Comparison of ENCODE assay signal across 9 mouse cellular contexts in genomic region chr4:140779803-140780397, GRCm38 (mm10). TPM values are rescaled to one million over a fixed set of nuclear protein-coding genes. Genes with fewer than 3 reads are reported as not detected.
A peak's percentile ranks its signal among the peaks of the same experiment; 100 is the strongest.
DNase-seq lines count a peak whose midpoint lies in the region; ATAC-seq lines count a peak whose summit lies in the region.
"Had no signal": no experiment of that assay in that cellular context is flagged by ENCODE, and none has a peak within 500 bp of the region (broad histone marks: within the 10 kb centered on the region; RNA-seq: fewer than 3 reads in every experiment).

No protein-coding gene starts in this region.

- no peak overlapping the region for H3K9ac ChIP-seq in hindbrain, embryonic 16.5 days (ENCODE audit: low read depth, low read length)
- no peak overlapping the region for H3K9ac ChIP-seq in neural tube, embryonic 12.5 days
- no peak overlapping the region for H3K9ac ChIP-seq in forebrain, embryonic 12.5 days

- ATAC-seq in hindbrain, embryonic 16.5 days: no peak
- peak; percentile 58 for ATAC-seq in neural tube, embryonic 12.5 days (ENCODE audit: low FRiP score, low read depth)
- no peak for ATAC-seq in forebrain, embryonic 12.5 days (ENCODE audit: low FRiP score)

- H3K36me3 ChIP-seq in hindbrain, embryonic 10.5 days: no peaks in the 10 kb centered on the region
- H3K36me3 ChIP-seq in hindbrain, embryonic 16.5 days (ENCODE audit: control insufficient read depth, insufficient read depth, low read length): no peaks in the 10 kb centered on the region
- H3K36me3 ChIP-seq in neural tube, embryonic 12.5 days: no peaks in the 10 kb centered on the region
- no peaks in the 10 kb centered on the region for H3K36me3 ChIP-seq in forebrain, embryonic 12.5 days (replicated peaks)
- H3K36me3 ChIP-seq: G1E had no signal

- 0 out of 2 replicates have a peak overlapping the region, but pooled peaks have one; percentile 3 for H3K27ac ChIP-seq in hindbrain, embryonic 10.5 days
- no peak overlapping the region for H3K27ac ChIP-seq in hindbrain, embryonic 16.5 days (ENCODE audit: low read depth, low read length)
- H3K27ac ChIP-seq in neural tube, embryonic 12.5 days: no peak overlapping the region
- no peak overlapping the region for H3K27ac ChIP-seq in forebrain, embryonic 12.5 days

- H3K4me2 ChIP-seq in hindbrain, embryonic 16.5 days (ENCODE audit: low read length): no peak overlapping the region
- H3K4me2 ChIP-seq in neural tube, embryonic 12.5 days (replicated peaks): peak overlapping the region; percentile 23; the same call in 1 of the 2 replicates
- no peak overlapping the region for H3K4me2 ChIP-seq in forebrain, embryonic 12.5 days

- DNase-seq in hindbrain, embryonic 10.5 days (ENCODE audit: low spot score): peak; percentile 50
- DNase-seq in adrenal gland, adult 2 months: peak; percentile 81
- DNase-seq in gastrocnemius, postnatal 10 days: peak; percentile 46
- DNase-seq in liver: peak; percentile 58
- DNase-seq in testis, postnatal 14 days (ENCODE audit: low spot score): no peak

- WGBS in hindbrain, embryonic 10.5 days: 59% methylated on average over 19 of the region's 19 CpGs
- 36% methylated on average over 19 of the region's 19 CpGs for WGBS in hindbrain, embryonic 16.5 days
- 42% methylated on average over 19 of the region's 19 CpGs for WGBS in neural tube, embryonic 12.5 days
- WGBS in forebrain, embryonic 12.5 days: 69% methylated on average over 19 of the region's 19 CpGs

- no peaks in the 10 kb centered on the region; the same call in 1 of the 2 replicates for H3K9me3 ChIP-seq in hindbrain, embryonic 10.5 days
- no peaks in the 10 kb centered on the region for H3K9me3 ChIP-seq in hindbrain, embryonic 16.5 days (ENCODE audit: control insufficient read depth, low read length)
- 0 out of 2 replicates have a peak, but pooled peaks cover 4% of the 10 kb centered on the region for H3K9me3 ChIP-seq in neural tube, embryonic 12.5 days
- 0 out of 2 replicates have a peak, but pooled peaks cover 6% of the 10 kb centered on the region for H3K9me3 ChIP-seq in forebrain, embryonic 12.5 days
- H3K9me3 ChIP-seq: G1E had no signal

- H3K4me3 ChIP-seq in hindbrain, embryonic 10.5 days: no peak overlapping the region
- H3K4me3 ChIP-seq in hindbrain, embryonic 16.5 days (ENCODE audit: low read length): no peak overlapping the region
- H3K4me3 ChIP-seq in neural tube, embryonic 12.5 days: no peak overlapping the region
- H3K4me3 ChIP-seq in forebrain, embryonic 12.5 days (replicated peaks): no peak overlapping the region

- peaks cover 6% of the 10 kb centered on the region for H3K4me1 ChIP-seq in hindbrain, embryonic 10.5 days (replicated peaks)
- H3K4me1 ChIP-seq in hindbrain, embryonic 16.5 days (ENCODE audit: control insufficient read depth, insufficient read depth, low read depth, low read length): no peaks in the 10 kb centered on the region
- H3K4me1 ChIP-seq in neural tube, embryonic 12.5 days: peaks cover 10% of the 10 kb centered on the region
- H3K4me1 ChIP-seq in forebrain, embryonic 12.5 days: peaks cover 4% of the 10 kb centered on the region

- H3K27me3 ChIP-seq in hindbrain, embryonic 10.5 days (ENCODE audit: insufficient read depth, poor library complexity, severe bottlenecking): no peaks in the 10 kb centered on the region
- no peaks in the 10 kb centered on the region for H3K27me3 ChIP-seq in hindbrain, embryonic 16.5 days (replicated peaks; ENCODE audit: control insufficient read depth, insufficient read depth, low read length)
- no peaks in the 10 kb centered on the region for H3K27me3 ChIP-seq in neural tube, embryonic 12.5 days (replicated peaks)
- H3K27me3 ChIP-seq in forebrain, embryonic 12.5 days: no peaks in the 10 kb centered on the region

RNA-seq across cellular contexts. Expression of gene Padi4, which starts 5.9 kb away (rescaled TPM):
- 0.35 and 0.51 TPM in 2 replicates for polyA plus RNA-seq in hindbrain, embryonic 10.5 days (2016; fragmentation: Nextera tagmentation; extraction: Ambion mirVana)
- polyA plus RNA-seq in hindbrain, embryonic 16.5 days (2015; fragmentation: Nextera tagmentation; extraction: Ambion mirVana): 0.14 TPM in 1 of 2 replicates, not detected in the other
- total RNA-seq in adrenal gland, adult 2 months (2021): 1 to 10 TPM in 1 of 2 experiments, under 1 TPM in 1; 0.62 to 1.8 TPM
- polyA plus RNA-seq in adrenal gland, adult 2 months (2012; rRNA removed): 0.76 and 0.99 TPM in 2 replicates
- total RNA-seq in gastrocnemius, postnatal 10 days (2021): under 1 TPM; 0.35 to 0.90 TPM
- polyA plus RNA-seq in neural tube, embryonic 12.5 days (2016; fragmentation: Nextera tagmentation; extraction: Ambion mirVana): 0.18 and 0.22 TPM in 2 replicates
- 0.90 and 1.8 TPM in 2 replicates for polyA plus RNA-seq in forebrain, embryonic 12.5 days (2016; fragmentation: Nextera tagmentation; extraction: Ambion mirVana)
- total RNA-seq: G1E had no signal

RNA-seq across cellular contexts. Expression of gene Padi3, which starts 30.5 kb away (rescaled TPM):
- 0.08 and 0.10 TPM in 2 replicates for polyA plus RNA-seq in hindbrain, embryonic 10.5 days (2016; fragmentation: Nextera tagmentation; extraction: Ambion mirVana)
- 0.05 TPM in 1 of 2 replicates, not detected in the other for polyA plus RNA-seq in hindbrain, embryonic 16.5 days (2015; fragmentation: Nextera tagmentation; extraction: Ambion mirVana)
- total RNA-seq in adrenal gland, adult 2 months (2021): not detected
- polyA plus RNA-seq in adrenal gland, adult 2 months (2012; rRNA removed): not detected in 2 replicates
- under 1 TPM; 0.65 to 0.75 TPM for total RNA-seq in gastrocnemius, postnatal 10 days (2021)
- polyA plus RNA-seq in neural tube, embryonic 12.5 days (2016; fragmentation: Nextera tagmentation; extraction: Ambion mirVana): not detected in 2 replicates
- 0.06 TPM in 1 of 2 replicates, not detected in the other for polyA plus RNA-seq in forebrain, embryonic 12.5 days (2016; fragmentation: Nextera tagmentation; extraction: Ambion mirVana)

RNA-seq across cellular contexts. Expression of gene Padi6, which starts 37.5 kb away (rescaled TPM):
- 0.06 TPM in 1 of 2 replicates, not detected in the other for polyA plus RNA-seq in hindbrain, embryonic 10.5 days (2016; fragmentation: Nextera tagmentation; extraction: Ambion mirVana)
- 0.06 TPM in 1 of 2 replicates, not detected in the other for polyA plus RNA-seq in hindbrain, embryonic 16.5 days (2015; fragmentation: Nextera tagmentation; extraction: Ambion mirVana)
- not detected for total RNA-seq in adrenal gland, adult 2 months (2021)
- polyA plus RNA-seq in adrenal gland, adult 2 months (2012; rRNA removed): not detected in 2 replicates
- not detected for total RNA-seq in gastrocnemius, postnatal 10 days (2021)
- not detected in 2 replicates for polyA plus RNA-seq in neural tube, embryonic 12.5 days (2016; fragmentation: Nextera tagmentation; extraction: Ambion mirVana)
- polyA plus RNA-seq in forebrain, embryonic 12.5 days (2016; fragmentation: Nextera tagmentation; extraction: Ambion mirVana): not detected in 2 replicates
- total RNA-seq: G1E had no signal
- polyA plus RNA-seq: G1E had no signal
